Mouse (Mus musculus): Measurements from ENCODE around the gene Olfr911-ps1. TPM values are rescaled to one million over a fixed set of nuclear protein-coding genes. Genes with fewer than 3 reads are reported as not detected.

The Olfr911-ps1 gene
- polyA plus RNA-seq (2016; fragmentation: Nextera tagmentation; extraction: Ambion mirVana) = not detected in 2 replicates

GRCm38 (mm10) chr9:38521280-38521679 lies at the start of gene Olfr911-ps1:
Olfr911-ps1 (plus strand) TSS chr9:38521580.
- no peak within 1 kb of the TSS for H3K9ac ChIP-seq (replicated peaks)
- no peaks in the 10 kb centered on the region for H3K36me3 ChIP-seq
- H3K4me2 ChIP-seq = no peak within 1 kb of the TSS
- ATAC-seq (ENCODE audit: insufficient number of reproducible peaks, insufficient read depth, low FRiP score, low TSS enrichment, low read depth) = no peak
- H3K9me3 ChIP-seq = no peaks in the 10 kb centered on the region
- H3K4me3 ChIP-seq (replicated peaks) = no peak within 1 kb of the TSS
- no peaks in the 10 kb centered on the region for H3K27me3 ChIP-seq
- no peaks in the 10 kb centered on the region for H3K4me1 ChIP-seq (replicated peaks)
- 71% methylated on average over 1 of the region's 1 CpGs for WGBS
- no peak within 1 kb of the TSS for H3K27ac ChIP-seq

GRCm38 (mm10) chr9:38486785-38487184 lies 34.6 kb upstream of the Olfr911-ps1 start, which contains the start of gene Olfr906:
Olfr906 (plus strand) TSS chr9:38487085.
- H3K4me3 ChIP-seq (replicated peaks) = no peak within 1 kb of the TSS
- H3K27ac ChIP-seq = no peak within 1 kb of the TSS
- no peaks in the 10 kb centered on the region for H3K4me1 ChIP-seq (replicated peaks)
- H3K9me3 ChIP-seq = no peaks in the 10 kb centered on the region
- H3K4me2 ChIP-seq = no peak within 1 kb of the TSS
- H3K9ac ChIP-seq (replicated peaks) = no peak within 1 kb of the TSS
- H3K27me3 ChIP-seq = no peaks in the 10 kb centered on the region
- H3K36me3 ChIP-seq = no peaks in the 10 kb centered on the region
- WGBS = 88% methylated on average over 3 of the region's 3 CpGs
- no peak for ATAC-seq (ENCODE audit: insufficient number of reproducible peaks, insufficient read depth, low FRiP score, low TSS enrichment, low read depth)

- ATAC-seq (ENCODE audit: insufficient number of reproducible peaks, insufficient read depth, low FRiP score, low TSS enrichment, low read depth) = no peak
- H3K9me3 ChIP-seq = no peaks in the 10 kb centered on the region
- no peak within 1 kb of the TSS for H3K27ac ChIP-seq
- no peak within 1 kb of the TSS for H3K9ac ChIP-seq (replicated peaks)
- H3K4me2 ChIP-seq = no peak within 1 kb of the TSS
- H3K4me1 ChIP-seq (replicated peaks) = no peaks in the 10 kb centered on the region
- WGBS = 88% methylated on average over 2 of the region's 2 CpGs
- H3K36me3 ChIP-seq = no peaks in the 10 kb centered on the region
- no peaks in the 10 kb centered on the region for H3K27me3 ChIP-seq
- no peak within 1 kb of the TSS for H3K4me3 ChIP-seq (replicated peaks)
Observed at GRCm38 (mm10) chr9:38495501-38495900, 25.9 kb upstream of the Olfr911-ps1 start, which contains the start of gene Olfr907. Olfr907 (plus strand) TSS chr9:38495801.

- Histone ChIP-seq H3K4me1 (replicated peaks) (no peaks in the 10 kb centered on the region), H3K27ac (no peak overlapping the region), H3K4me2 (no peak overlapping the region), H3K36me3 (no peaks in the 10 kb centered on the region), H3K27me3 (no peaks in the 10 kb centered on the region), H3K9ac (replicated peaks) (no peak overlapping the region), H3K9me3 (no peaks in the 10 kb centered on the region), H3K4me3 (replicated peaks) (no peak overlapping the region)
- ATAC-seq (ENCODE audit: insufficient number of reproducible peaks, insufficient read depth, low FRiP score, low TSS enrichment, low read depth) = no peak
- WGBS = 80% methylated on average over 2 of the region's 2 CpGs
Observed at GRCm38 (mm10) chr9:38512353-38512752, 9.0 kb upstream of the Olfr911-ps1 start.

- Histone ChIP-seq H3K4me1 (replicated peaks) (no peaks in the 10 kb centered on the region), H3K4me2 (no peak within 1 kb of the TSS), H3K9ac (replicated peaks) (no peak within 1 kb of the TSS), H3K27ac (no peak within 1 kb of the TSS), H3K4me3 (replicated peaks) (no peak within 1 kb of the TSS), H3K36me3 (no peaks in the 10 kb centered on the region), H3K9me3 (0 out of 2 replicates have a peak, but pooled peaks cover 1% of the 10 kb centered on the region), H3K27me3 (no peaks in the 10 kb centered on the region)
- WGBS = 83% methylated on average over 2 of the region's 2 CpGs
- ATAC-seq (ENCODE audit: insufficient number of reproducible peaks, insufficient read depth, low FRiP score, low TSS enrichment, low read depth) = no peak
Observed at GRCm38 (mm10) chr9:38537549-38537948, 16.2 kb downstream of the Olfr911-ps1 start, which contains the start of gene Olfr910. Olfr910 (plus strand) TSS chr9:38537849.

Other genes with a start within 250 kb of the Olfr911-ps1 start
- not detected in 2 replicates for gene Olfr896-ps1, start 230.5 kb upstream of the Olfr911-ps1 start, polyA plus RNA-seq (2016; fragmentation: Nextera tagmentation; extraction: Ambion mirVana)
- gene Olfr25, start 192.5 kb upstream of the Olfr911-ps1 start, polyA plus RNA-seq (2016; fragmentation: Nextera tagmentation; extraction: Ambion mirVana) = not detected in 2 replicates
- not detected in 2 replicates for gene Olfr898, start 173.2 kb upstream of the Olfr911-ps1 start, polyA plus RNA-seq (2016; fragmentation: Nextera tagmentation; extraction: Ambion mirVana)
- gene Olfr250, start 154.7 kb upstream of the Olfr911-ps1 start, polyA plus RNA-seq (2016; fragmentation: Nextera tagmentation; extraction: Ambion mirVana) = not detected in 2 replicates
- gene Olfr251, start 144.5 kb upstream of the Olfr911-ps1 start, polyA plus RNA-seq (2016; fragmentation: Nextera tagmentation; extraction: Ambion mirVana) = not detected in 2 replicates
- not detected in 2 replicates for gene Olfr147, start 119.9 kb upstream of the Olfr911-ps1 start, polyA plus RNA-seq (2016; fragmentation: Nextera tagmentation; extraction: Ambion mirVana)
- gene Olfr901, start 92.1 kb upstream of the Olfr911-ps1 start, polyA plus RNA-seq (2016; fragmentation: Nextera tagmentation; extraction: Ambion mirVana) = not detected in 2 replicates
- gene Olfr902, start 73.9 kb upstream of the Olfr911-ps1 start, polyA plus RNA-seq (2016; fragmentation: Nextera tagmentation; extraction: Ambion mirVana) = not detected in 2 replicates
- not detected in 2 replicates for gene Olfr904, start 58.4 kb upstream of the Olfr911-ps1 start, polyA plus RNA-seq (2016; fragmentation: Nextera tagmentation; extraction: Ambion mirVana)
- gene Olfr905, start 50.5 kb upstream of the Olfr911-ps1 start, polyA plus RNA-seq (2016; fragmentation: Nextera tagmentation; extraction: Ambion mirVana) = not detected in 2 replicates
- gene Olfr906, start 34.5 kb upstream of the Olfr911-ps1 start, polyA plus RNA-seq (2016; fragmentation: Nextera tagmentation; extraction: Ambion mirVana) = not detected in 2 replicates
- gene Olfr907, start 25.8 kb upstream of the Olfr911-ps1 start, polyA plus RNA-seq (2016; fragmentation: Nextera tagmentation; extraction: Ambion mirVana) = not detected in 2 replicates
- gene Olfr910, start 16.3 kb downstream of the Olfr911-ps1 start, polyA plus RNA-seq (2016; fragmentation: Nextera tagmentation; extraction: Ambion mirVana) = not detected in 2 replicates
- not detected in 2 replicates for gene Olfr912, start 58.6 kb downstream of the Olfr911-ps1 start, polyA plus RNA-seq (2016; fragmentation: Nextera tagmentation; extraction: Ambion mirVana)
- not detected in 2 replicates for gene Olfr913, start 71.2 kb downstream of the Olfr911-ps1 start, polyA plus RNA-seq (2016; fragmentation: Nextera tagmentation; extraction: Ambion mirVana)
- not detected in 2 replicates for gene Olfr914, start 83.5 kb downstream of the Olfr911-ps1 start, polyA plus RNA-seq (2016; fragmentation: Nextera tagmentation; extraction: Ambion mirVana)
- gene Olfr916, start 138.3 kb downstream of the Olfr911-ps1 start, polyA plus RNA-seq (2016; fragmentation: Nextera tagmentation; extraction: Ambion mirVana) = not detected in 2 replicates
- gene Olfr917, start 144.3 kb downstream of the Olfr911-ps1 start, polyA plus RNA-seq (2016; fragmentation: Nextera tagmentation; extraction: Ambion mirVana) = not detected in 2 replicates
- gene Olfr918, start 153.0 kb downstream of the Olfr911-ps1 start, polyA plus RNA-seq (2016; fragmentation: Nextera tagmentation; extraction: Ambion mirVana) = not detected in 2 replicates
- gene Olfr919, start 182.1 kb downstream of the Olfr911-ps1 start, polyA plus RNA-seq (2016; fragmentation: Nextera tagmentation; extraction: Ambion mirVana) = not detected in 2 replicates
- 14.2 and 15.9 TPM in 2 replicates for gene Vwa5a, start 196.7 kb downstream of the Olfr911-ps1 start, polyA plus RNA-seq (2016; fragmentation: Nextera tagmentation; extraction: Ambion mirVana)
- not detected in 2 replicates for gene Olfr920, start 230.7 kb downstream of the Olfr911-ps1 start, polyA plus RNA-seq (2016; fragmentation: Nextera tagmentation; extraction: Ambion mirVana)

Measured in limb, embryonic 12.5 days (tissue).